Mouse (Mus musculus): ENCODE data around the gene Selenos.

The Selenos gene

DNA sequence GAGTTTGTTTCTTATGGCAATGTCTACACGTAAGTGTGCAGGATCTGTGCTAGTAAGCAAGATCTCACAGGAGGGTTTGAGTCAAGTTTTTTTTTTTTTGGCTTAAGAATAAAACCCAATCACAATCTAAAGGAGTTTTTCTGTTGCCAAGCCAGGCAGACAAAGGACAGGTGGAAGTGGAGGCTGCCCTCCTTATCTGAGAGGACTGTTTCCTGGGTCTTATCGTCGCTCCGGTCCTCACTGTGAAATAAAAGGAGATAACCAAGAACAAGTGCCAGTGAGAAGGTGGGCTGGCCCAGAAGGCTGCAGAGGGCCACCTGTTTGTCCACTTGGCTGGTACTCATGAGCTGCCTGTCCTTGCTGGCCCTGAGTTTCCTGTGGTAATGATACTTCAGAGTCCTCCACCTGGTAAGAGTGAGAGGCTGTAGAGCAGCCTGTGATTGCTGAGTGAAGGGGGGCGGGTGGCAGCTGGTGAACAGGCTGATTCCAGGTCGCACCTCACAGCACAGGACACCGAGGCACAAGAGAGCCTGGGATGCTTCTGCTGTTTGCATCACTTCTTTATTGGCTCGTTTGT lies 37.5 kb downstream of the Selenos start:
- in situ Hi-C loops (cut with MboI, MseI), result no loop called here

GRCm38 (mm10) chr7:66118046-66118445 lies 38.6 kb downstream of the Selenos start:
- in situ Hi-C loops (cut with MboI, MseI), result no loop called here

DNA sequence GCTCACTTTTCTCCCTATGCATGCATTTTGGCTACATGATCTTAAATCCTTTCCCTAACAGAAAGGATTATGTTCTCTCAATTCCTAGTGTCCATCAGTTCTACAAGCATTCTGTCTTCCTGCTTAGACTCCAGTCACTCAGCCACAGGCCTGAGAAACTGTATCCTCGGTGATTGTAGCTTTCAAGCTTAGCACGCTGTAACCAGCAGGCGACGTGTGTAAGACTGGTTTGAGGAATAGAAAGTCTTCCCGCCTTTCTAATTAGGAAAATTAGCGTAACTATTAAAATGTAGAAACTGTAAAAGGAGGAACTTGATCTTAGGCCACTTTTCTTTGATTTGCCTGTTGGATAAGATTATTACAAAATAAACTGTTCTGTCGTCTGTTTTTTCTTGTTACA lies 39.3 kb downstream of the Selenos start:
- in situ Hi-C loops (cut with MboI, MseI), result no loop called here

DNA sequence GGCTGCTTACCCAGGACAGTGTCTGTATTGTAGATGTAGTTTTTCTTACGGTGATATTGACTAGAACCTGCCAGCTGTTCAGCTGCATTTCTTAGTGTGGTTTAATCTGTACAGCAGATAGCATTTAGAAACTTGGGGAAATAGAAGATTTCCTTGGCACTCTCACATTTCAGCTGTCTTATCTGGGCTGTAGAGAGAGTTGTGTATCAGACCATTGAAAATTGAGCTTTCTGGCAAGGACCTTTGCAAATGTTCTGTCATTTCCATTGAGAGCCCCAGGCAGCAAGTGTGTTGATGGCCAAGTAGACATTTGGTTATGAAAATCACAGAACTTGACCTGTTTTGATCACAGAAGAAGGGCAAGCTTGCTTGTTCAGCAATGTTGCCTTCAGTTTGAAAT lies 40.7 kb downstream of the Selenos start:
- in situ Hi-C loops (cut with MboI, MseI), result no loop called here

- in situ Hi-C loops (cut with MboI, MseI), result no loop called here
Measured at GRCm38 (mm10) chr7:66120702-66121396, 41.4 kb downstream of the Selenos start.

DNA sequence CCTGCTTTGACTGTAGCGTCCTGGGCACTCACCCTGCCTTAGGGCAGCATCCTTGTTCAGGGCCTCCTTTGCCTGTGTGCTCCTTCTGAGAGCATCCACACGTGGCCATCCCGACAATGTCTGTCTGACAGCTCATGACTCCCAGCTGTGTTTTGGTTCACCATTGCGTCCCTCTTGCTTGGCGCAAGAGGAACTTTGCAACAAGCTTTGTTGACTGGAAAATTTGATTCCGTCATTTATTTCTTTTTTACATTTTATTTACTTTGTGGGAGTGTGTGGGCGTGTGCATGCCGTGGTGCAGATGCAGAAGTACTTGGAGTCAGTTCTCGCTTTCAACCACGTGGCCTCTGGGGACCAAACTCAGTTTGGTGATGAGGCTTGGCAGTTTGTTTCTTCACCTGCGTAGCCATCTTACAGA lies 45.1 kb downstream of the Selenos start:
- in situ Hi-C loops (cut with MboI, MseI), result no loop called here

GRCm38 (mm10) chr7:66125368-66125767 lies 45.9 kb downstream of the Selenos start:
- in situ Hi-C loops (cut with MboI, MseI), result no loop called here

- in situ Hi-C loops (cut with MboI, MseI), result no loop called here
Measured at GRCm38 (mm10) chr7:66127951-66128645, 48.6 kb downstream of the Selenos start.

GRCm38 (mm10) chr7:66128857-66129256 lies 49.4 kb downstream of the Selenos start:
- in situ Hi-C loops (cut with MboI, MseI), result no loop called here

DNA sequence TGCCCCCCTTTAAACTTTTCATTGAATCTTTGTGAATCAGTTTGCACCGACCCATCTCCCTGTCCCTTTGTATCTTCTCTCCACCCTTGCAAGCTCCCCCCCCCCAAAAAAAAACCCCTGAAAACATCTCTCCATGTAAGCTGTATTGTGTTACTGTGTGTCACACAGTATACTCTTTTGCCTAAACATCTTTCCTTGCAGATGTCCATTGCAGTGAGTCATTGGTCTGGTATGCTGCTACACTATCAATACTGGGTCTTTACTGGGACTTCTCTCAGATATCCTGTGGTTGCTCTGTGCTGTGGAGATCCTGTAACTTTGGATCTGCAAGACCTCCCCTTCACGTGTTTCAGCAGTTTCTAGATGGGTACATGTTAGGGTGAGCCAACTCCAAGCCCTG lies 50.8 kb downstream of the Selenos start:
- in situ Hi-C loops (cut with MboI, MseI), result no loop called here

- in situ Hi-C loops (cut with MboI, MseI), result no loop called here
Measured at GRCm38 (mm10) chr7:66131776-66132421, 52.5 kb downstream of the Selenos start.

GRCm38 (mm10) chr7:66134154-66134553 lies 54.7 kb downstream of the Selenos start:
- in situ Hi-C loops (cut with MboI, MseI), result no loop called here

- in situ Hi-C loops (cut with MboI, MseI), result no loop called here
Measured at GRCm38 (mm10) chr7:66135644-66136043, 56.2 kb downstream of the Selenos start.

GRCm38 (mm10) chr7:66136187-66136586 lies 56.7 kb downstream of the Selenos start:
- in situ Hi-C loops (cut with MboI, MseI), result no loop called here

DNA sequence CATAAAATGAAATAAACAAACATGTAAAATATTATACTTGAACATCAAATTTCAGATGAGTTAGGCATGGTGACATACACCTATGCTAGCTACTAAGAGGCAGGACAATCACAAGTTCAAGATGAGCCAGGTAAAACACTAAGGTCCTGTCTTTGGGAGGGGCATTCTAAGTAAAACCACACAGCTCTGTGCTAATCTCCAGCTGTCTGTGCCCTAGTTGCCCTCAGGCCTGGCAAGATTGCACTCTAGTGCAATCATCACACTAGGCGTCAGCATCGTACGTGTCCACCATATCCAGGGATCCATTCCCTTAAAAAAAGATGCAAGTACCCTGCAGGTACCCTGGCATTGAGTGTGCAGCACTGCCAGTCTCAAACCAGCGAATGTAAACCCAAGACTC lies 57.9 kb downstream of the Selenos start:
- in situ Hi-C loops (cut with MboI, MseI), result no loop called here

GRCm38 (mm10) chr7:66138301-66138700 lies 58.9 kb downstream of the Selenos start:
- in situ Hi-C loops (cut with MboI, MseI), result no loop called here

- in situ Hi-C loops (cut with MboI, MseI), result no loop called here
Measured at GRCm38 (mm10) chr7:66138878-66139277, 59.4 kb downstream of the Selenos start.
